Mouse (Mus musculus) brown adipose tissue, adult 24 weeks (tissue): Measurements from ENCODE around the gene Rabep2. TPM values are rescaled to one million over a fixed set of nuclear protein-coding genes. Genes with fewer than 3 reads are reported as not detected.

Experiments used
- H3K27ac ChIP-seq: fragments of 200-500 bp; replicated peaks from 2 replicates; pipeline ENCODE4 v1.5.1; 2012; ENCODE audit warnings: low read depth, mild to moderate bottlenecking, low read length
- H3K4me1 ChIP-seq: fragments of 200-500 bp; 2 replicates; pipeline ENCODE4 v1.6.1; 2012; ENCODE audit warnings: low read length, mixed read lengths; ENCODE audit not compliant: control insufficient read depth, insufficient read depth, insufficient read length
- H3K4me3 ChIP-seq: fragments of 200-500 bp; 2 replicates; pipeline ENCODE4 v1.5.1; 2012; ENCODE audit warnings: low read depth, mild to moderate bottlenecking, low read length, moderate library complexity; ENCODE audit not compliant: insufficient read depth
- polyA plus RNA-seq: library from polyadenylated mRNA; stranded (reverse); fragments of >200 nt; gene quantifications from 2 replicates; pipeline ENCODE4 v1.2.4, GENCODE M21; 2012; ENCODE audit not compliant: missing spikeins, insufficient read depth, insufficient read length

The Rabep2 gene
- polyA plus RNA-seq, 1 experiment, result 6.4 TPM

DNA sequence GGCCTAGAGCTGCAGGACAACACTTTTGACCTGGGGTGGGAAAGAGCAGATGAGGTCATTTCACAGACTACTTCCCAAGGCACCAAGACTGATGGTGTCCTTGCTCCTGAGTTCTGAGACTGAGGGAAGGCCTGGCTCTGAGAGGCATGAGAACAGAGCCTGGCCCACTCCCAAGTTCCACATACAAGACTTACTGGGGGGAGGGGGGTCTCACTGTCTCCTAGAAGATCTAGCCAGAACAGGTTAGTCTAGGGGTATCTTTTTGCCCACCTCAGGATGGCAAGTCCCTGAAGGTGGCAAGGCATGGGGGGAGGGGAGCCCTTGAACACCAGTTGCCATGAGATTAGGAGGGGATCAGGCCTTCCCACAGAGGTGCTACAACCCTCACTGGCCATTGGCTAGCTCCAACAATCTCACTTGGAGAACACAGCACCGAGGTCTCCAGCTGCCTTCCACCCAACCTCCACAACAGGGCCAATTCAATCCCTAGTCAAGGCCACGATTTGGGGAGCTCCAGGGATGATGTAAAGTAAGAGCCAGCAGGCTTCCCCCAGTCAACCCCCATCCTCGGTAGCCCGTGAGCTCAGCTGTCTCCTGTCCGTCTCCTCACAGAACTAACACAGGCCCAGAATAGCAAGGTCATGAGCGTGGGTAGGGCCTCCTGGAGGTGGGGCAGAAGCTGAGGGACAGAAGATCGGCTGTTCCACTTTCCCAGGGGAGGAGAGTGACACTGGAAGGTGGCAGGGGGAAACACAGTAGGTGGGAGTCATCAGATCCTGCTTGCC is 36.9 kb downstream of the Rabep2 start:
- Histone ChIP-seq H3K27ac (no peak overlapping the region; the same call in 1 of the 2 replicates), H3K4me3 (no peak overlapping the region), H3K4me1 (no peaks in the 10 kb centered on the region)

DNA sequence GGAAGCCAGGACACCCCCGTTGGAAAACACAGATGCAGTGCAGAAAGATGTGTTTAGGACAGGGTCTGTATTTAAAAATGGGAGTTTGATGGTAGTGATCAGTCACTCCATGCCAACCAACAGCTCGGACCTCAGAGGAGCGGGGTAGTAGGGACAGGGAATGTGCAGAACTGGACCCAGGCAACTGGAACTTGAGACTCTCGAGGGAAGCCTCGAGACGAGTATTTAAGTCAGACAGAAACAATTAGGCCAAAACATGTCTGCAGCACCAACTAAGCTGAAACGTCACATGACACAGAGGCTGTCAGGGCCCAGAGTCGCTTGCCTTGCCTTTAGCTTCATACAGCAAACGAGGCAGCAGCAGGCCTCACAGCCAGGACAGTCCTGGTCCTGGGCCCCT is 37.6 kb downstream of the Rabep2 start:
- no peak overlapping the region for H3K27ac ChIP-seq
- H3K4me3 ChIP-seq, result no peak overlapping the region
- H3K4me1 ChIP-seq, result no peaks in the 10 kb centered on the region

DNA sequence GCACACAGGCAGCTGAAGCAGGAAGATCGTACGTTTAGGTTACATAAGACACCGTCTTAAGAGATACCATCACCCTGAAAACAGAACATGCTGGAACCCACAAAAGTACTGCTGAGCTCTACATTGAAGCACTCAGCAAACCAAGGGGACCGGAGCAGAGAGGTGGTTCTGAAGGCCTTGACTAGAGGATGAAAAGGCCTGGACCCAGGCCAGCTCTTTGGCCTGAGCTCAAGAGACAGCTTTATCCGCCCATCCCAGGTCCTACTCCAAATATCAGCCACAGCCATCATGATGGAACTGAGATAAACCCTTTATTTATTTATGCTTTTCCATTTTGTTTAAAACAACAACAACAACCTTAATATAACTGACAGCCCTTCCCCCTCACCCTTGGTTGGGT is 38.1 kb downstream of the Rabep2 start:
- Histone ChIP-seq H3K4me1 (no peaks in the 10 kb centered on the region), H3K27ac (no peak overlapping the region), H3K4me3 (no peak overlapping the region)

DNA sequence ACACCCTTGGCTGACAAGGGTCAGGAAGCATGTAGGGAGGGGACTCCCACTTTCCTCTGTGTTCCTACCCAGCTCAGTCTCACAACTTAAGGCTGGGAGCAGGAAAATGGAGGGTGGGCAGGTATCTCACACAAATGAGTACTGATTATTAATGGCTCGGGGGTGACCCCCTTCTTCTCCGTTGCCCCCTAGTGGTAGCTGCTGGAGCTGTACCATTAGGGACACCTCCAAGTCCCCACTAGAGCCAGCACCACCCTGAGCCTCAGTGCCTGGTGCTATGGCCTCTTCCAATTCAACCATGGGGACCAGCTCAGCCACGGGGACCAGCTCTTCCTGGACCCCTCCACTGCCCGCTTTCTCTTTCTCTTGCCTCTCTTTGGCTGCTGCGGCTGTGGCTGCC is 38.7 kb downstream of the Rabep2 start:
- H3K4me1 ChIP-seq, result no peaks in the 10 kb centered on the region
- no peak overlapping the region for H3K27ac ChIP-seq
- H3K4me3 ChIP-seq, result no peak overlapping the region

DNA sequence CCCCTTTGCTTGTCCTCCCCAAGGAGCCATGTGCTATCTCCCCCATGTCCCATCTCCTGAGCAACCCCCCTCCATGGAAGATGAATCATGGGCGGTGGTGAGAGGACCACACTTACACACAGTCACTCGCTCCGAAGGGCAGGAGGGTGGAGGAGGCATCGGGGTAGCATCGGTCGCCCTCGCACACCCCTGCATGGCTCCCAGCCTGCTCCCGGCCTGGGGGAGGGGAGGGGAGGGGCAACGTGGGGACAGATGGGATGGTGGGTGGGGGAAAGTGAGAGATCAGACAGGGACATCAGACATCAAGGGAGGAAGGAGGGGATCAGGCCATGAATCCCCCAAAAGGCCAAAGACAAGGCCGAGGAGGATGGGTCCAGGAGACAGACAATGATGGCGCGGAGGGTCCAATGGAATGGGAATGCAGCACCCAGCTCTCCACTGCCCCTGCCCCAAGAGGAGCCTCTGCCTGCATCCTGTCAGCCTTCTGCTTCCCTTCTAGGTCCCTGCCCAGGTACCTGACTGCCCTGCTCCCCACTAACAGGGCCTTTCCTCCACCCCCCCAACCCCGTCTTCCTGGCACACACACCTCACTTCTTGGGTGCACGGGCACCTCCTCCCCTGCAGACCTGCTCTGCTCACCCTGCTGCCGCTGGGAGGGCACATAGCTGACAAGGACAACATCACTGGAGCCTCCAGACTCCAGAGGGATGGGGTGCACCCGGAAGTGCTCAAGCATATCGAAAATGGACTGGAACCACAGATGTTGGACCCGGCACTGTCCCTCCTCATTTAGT is 39.5 kb downstream of the Rabep2 start:
- no peaks in the 10 kb centered on the region for H3K4me1 ChIP-seq
- no peak overlapping the region for H3K4me3 ChIP-seq
- H3K27ac ChIP-seq, result no peak overlapping the region

DNA sequence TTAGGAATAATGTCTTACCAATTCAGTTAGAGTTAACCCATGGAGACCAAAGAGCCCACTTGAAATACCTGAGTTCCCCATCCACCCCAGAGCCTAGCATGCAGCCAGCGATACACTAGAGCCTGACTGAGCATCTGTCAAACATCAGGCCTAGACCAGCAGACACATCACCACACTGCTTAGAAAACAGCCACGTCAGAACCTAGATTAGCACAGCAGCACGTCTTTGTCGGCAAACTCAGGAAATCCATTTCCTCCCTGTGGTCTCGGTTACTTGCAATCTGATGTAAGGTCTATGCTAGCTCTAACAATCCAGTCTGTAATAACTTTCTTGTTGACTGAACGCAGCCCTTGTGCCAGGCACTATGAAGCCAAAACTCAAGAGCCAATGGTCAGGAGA is 41.5 kb downstream of the Rabep2 start:
- no peaks in the 10 kb centered on the region for H3K4me1 ChIP-seq
- no peak overlapping the region for H3K27ac ChIP-seq
- no peak overlapping the region for H3K4me3 ChIP-seq

DNA sequence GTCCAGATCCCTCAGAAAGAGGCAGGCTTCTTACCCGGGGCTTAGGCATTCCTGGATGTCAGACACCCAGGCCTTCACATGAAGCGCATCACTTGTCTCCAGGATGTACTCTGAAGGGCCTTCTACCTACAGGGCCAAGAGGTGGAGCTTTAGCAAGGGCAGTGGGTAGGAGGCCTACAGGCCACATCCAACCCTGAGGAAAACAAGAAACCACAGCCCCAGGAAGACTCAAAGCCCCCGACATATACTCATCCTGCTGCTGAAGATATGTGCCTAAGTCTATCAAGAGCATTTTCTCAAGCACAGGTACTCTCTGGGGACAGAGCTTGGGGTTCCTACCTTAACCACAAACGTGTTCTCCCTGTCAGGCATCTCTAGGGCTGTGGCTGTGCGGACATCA is 42.8 kb downstream of the Rabep2 start:
- no peak overlapping the region for H3K27ac ChIP-seq
- H3K4me1 ChIP-seq, result peaks cover 3% of the 10 kb centered on the region; the same call in 1 of the 2 replicates
- no peak overlapping the region for H3K4me3 ChIP-seq

DNA sequence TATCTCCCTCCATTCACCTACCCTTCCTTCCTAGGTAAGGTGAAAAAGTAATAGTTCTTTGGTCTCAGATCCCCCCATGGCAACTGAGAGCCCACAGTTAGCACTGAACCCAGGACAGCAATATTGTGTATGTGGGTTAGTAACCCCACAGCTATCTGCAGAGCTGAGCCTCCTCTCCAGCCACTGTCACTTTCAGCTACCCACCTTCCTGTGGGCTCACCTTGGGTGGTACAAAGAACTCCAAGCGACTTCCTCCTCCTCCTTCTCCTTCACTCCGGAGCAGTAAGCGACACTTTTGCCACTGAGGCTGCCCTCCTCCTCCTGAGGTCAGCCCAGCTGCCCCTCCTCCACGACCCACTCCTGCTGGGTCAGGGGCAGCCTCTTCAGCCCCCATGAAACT is 43.3 kb downstream of the Rabep2 start:
- Histone ChIP-seq H3K4me3 (no peak overlapping the region), H3K4me1 (peaks cover 3% of the 10 kb centered on the region; the same call in 1 of the 2 replicates), H3K27ac (no peak overlapping the region)

DNA sequence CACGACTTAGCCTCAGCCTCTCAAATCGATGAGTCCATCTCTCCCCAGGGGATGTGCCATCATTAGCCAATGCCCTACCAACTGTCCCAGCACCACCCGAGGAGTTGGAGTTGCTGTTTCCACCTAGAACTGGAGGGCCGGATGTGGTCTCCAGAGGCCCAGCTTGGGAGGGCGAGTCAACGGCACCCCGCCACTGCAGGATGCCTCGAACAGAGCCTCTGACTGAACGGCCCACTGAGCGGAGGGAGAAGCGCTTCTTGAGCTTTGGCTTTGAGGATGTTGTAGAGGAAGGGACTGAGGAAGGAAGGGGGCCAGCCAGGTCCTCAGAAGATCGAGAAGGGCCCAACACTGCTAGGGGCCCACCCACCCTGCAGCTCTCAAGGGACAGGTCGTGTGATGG is 43.7 kb downstream of the Rabep2 start:
- Histone ChIP-seq H3K4me3 (no peak overlapping the region; the same call in 1 of the 2 replicates), H3K4me1 (peaks cover 3% of the 10 kb centered on the region; the same call in 1 of the 2 replicates), H3K27ac (no peak overlapping the region)

DNA sequence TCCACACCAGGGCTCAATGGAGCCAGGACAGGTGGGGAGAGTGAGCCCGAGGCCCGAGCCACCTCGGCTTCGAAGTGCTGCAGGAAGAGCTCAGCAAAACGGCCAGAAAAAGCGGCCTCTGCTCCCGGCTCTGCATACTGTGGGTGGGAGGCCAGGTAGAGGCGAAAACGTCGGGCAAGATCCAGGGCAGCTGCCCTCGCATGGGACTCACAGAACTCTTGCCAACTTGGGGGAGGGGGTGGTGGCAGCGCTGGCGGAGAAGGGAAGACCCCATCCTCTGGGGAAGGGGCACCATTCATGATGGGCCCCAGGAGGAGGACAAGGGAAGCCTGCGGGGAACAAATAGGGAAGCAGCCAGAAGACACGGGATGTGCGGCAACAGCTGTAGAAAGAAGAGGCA is 44.2 kb downstream of the Rabep2 start:
- Histone ChIP-seq H3K4me3 (no peak overlapping the region; the same call in 1 of the 2 replicates), H3K27ac (no peak overlapping the region), H3K4me1 (peaks cover 3% of the 10 kb centered on the region; the same call in 1 of the 2 replicates)

DNA sequence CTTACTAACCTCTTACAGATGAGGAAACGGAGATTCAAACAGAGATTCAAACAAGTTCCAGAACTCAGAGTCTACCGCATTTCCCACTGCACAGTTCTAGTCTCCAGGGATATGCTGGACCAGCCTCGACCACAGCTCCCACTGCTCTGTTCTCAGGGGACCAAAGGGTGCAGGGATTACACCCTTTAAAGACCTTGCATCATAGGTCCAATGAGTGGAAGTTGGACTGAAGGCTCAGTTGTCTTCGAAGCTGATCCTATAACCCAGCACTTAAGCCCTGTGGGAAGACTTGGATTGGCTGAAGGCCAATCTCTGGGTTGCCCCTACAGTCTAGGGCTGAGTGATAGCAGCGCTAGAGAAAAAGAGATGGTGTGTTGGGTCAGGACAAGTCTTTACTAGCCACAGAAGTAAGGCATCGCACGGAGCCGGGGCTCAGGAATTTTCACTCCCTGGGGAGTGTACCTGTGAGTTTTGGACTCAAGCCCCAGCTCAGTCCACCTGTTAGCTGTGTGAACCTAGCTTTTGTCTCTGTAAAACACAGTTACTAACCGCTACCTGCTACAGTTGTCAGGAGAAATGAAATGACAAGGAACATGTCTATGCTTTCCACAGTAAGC is 45.0 kb downstream of the Rabep2 start:
- Histone ChIP-seq H3K27ac (no peak overlapping the region), H3K4me3 (peak overlapping the region; percentile 98)

DNA sequence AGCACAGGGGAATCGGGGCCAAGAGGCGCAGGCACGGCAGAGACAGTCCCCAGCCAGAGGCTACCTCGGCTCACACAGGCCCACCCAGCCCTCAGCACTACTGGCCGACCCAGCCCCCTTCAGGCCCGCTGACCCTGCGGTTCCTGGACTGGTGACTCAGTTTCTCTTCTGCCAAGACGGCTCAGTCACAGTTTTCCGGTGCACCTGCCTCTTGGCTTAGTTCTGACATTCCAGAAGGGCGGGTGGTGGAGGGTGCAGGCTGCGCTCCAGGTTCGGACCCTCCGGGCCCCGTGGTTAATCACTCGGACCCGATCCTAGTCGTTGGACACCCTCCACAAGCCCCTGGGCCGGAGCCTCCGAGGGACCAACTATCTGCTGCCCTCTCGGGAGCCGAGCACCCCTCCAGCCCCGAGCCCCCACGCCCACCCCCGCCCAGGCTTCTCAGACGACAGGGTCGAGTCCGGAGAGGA is 46.0 kb downstream of the Rabep2 start:
- H3K4me1 ChIP-seq, result peaks cover 3% of the 10 kb centered on the region; the same call in 1 of the 2 replicates
- H3K27ac ChIP-seq, result peak overlapping the region; percentile 44; the same call in 1 of the 2 replicates
- H3K4me3 ChIP-seq, result peak overlapping the region; percentile 98

More for the DNA sequence above, 45.0 kb downstream of the Rabep2 start:
- H3K4me1 ChIP-seq, result peaks cover 3% of the 10 kb centered on the region; the same call in 1 of the 2 replicates

DNA sequence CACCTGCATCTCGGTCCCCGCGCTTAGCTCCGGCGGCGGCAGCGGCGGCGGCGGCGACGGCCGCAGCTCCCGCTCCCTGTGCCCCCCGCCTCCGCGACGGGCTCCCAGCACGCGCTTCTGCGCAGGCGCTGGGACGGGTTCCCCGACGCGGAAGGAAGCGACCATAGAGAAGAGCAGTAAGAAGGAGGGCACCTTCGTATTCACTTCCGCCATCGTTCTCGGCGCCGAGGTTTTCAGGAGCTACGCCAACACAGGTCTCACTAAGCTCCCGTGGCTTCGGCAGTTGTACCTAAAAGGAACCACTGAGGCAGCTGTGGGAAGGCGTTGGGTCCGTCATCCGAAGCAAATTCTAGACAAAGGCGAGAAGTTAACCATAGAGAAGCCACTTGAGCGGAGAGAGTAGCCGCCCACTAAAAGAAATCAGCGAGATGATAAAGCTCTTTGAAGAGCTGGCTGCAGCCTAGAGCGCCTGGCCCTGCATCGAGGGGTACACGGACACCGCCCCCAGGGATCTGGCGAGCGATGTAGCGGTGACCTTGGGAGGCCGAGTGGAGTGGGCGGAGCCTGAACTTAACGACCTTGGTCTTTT is 46.5 kb downstream of the Rabep2 start, which contains the start of gene Sh2b1:
Sh2b1 (minus strand) TSS at position 432 of the 589 bp plus-strand sequence.
- peak within 1 kb of the TSS; percentile 98 for H3K4me3 ChIP-seq
- H3K4me1 ChIP-seq, result peaks cover 3% of the 10 kb centered on the region; the same call in 1 of the 2 replicates
- peak within 1 kb of the TSS; percentile 100 for H3K27ac ChIP-seq

DNA sequence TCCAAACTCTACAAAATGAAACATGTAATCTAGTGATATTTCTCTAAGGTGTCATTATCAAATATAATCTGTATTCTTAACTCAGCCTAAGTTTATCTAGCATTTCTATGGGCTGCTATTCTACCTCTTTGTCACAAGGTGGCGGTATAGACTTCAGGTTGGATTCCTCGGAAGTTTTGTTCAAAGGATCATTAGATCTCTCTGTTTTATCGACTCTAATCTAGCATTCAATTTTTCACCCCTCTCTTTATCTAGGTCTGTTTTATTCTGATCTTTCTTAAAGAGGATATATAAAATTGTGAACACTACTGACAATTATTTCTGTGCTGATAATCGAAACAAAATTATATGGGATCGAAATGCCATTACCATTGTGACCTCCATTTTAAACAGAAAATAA is 53.1 kb downstream of the Rabep2 start:
- H3K4me3 ChIP-seq, result no peak overlapping the region
- no peaks in the 10 kb centered on the region for H3K4me1 ChIP-seq
- no peak overlapping the region for H3K27ac ChIP-seq
